Mouse (Mus musculus) lung, adult 18-20 months (tissue): Measurements from ENCODE around the gene Ezr.
A peak's percentile ranks its signal among the peaks of the same experiment; 100 is the strongest.

Source experiments
- DNase-seq, 2 experiments: peaks; one replicate each; pipeline ENCODE4 v3.0.0; 2022; ENCODE audit warnings: mixed read lengths in 2 of 2

Gene Ezr

GRCm38 (mm10) chr17:6782611-6783005 is at the start of gene Ezr:
Gene Ezr (minus strand): TSS chr17:6782784.
- peak; percentile 92 to 94 for DNase-seq

- no peak for DNase-seq
These were observed 47.5 kb upstream of the Ezr start for GRCm38 (mm10) chr17:6830004-6830592.

GRCm38 (mm10) chr17:6828531-6829150 is 46.1 kb upstream of the Ezr start:
- DNase-seq, result peak; percentile 57 to 78

- DNase-seq, result peak; percentile 97 to 98
These were observed 45.3 kb upstream of the Ezr start for GRCm38 (mm10) chr17:6827740-6828461.

- peak in 1 of 2 experiments; percentile 64 for DNase-seq
These were observed 44.7 kb upstream of the Ezr start for GRCm38 (mm10) chr17:6827159-6827733.

GRCm38 (mm10) chr17:6816796-6817195 is 34.2 kb upstream of the Ezr start:
- DNase-seq, result no peak

GRCm38 (mm10) chr17:6816151-6816550 is 33.6 kb upstream of the Ezr start:
- DNase-seq, result peak in 1 of 2 experiments; percentile 38

- peak; percentile 40 to 59 for DNase-seq
These were observed 32.1 kb upstream of the Ezr start for GRCm38 (mm10) chr17:6814656-6815055.

GRCm38 (mm10) chr17:6812851-6813191 is 30.2 kb upstream of the Ezr start:
- DNase-seq, result peak; percentile 27 to 42

- DNase-seq, result peak; percentile 25 to 42
These were observed 29.6 kb upstream of the Ezr start for GRCm38 (mm10) chr17:6811931-6812850.

DNA sequence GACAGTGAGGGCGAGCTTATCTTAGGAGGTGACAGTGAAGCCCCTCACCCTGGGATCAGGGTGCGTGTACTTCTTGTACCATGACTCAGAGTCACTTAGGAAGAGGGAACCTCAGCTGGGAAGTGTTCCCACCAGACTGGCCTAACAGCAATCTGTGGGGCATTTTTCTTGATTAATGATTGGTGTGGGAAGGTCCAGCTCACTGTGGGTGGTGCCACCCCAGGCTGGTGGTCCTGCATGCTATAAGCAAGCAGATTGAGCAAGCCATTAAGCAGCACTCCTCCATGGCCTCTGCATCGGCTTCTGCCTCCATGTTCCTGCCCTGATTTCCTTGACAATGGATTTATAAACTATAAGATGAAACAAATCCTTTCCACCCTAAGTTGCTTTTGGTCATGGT is 26.7 kb upstream of the Ezr start:
- DNase-seq, result no peak

DNA sequence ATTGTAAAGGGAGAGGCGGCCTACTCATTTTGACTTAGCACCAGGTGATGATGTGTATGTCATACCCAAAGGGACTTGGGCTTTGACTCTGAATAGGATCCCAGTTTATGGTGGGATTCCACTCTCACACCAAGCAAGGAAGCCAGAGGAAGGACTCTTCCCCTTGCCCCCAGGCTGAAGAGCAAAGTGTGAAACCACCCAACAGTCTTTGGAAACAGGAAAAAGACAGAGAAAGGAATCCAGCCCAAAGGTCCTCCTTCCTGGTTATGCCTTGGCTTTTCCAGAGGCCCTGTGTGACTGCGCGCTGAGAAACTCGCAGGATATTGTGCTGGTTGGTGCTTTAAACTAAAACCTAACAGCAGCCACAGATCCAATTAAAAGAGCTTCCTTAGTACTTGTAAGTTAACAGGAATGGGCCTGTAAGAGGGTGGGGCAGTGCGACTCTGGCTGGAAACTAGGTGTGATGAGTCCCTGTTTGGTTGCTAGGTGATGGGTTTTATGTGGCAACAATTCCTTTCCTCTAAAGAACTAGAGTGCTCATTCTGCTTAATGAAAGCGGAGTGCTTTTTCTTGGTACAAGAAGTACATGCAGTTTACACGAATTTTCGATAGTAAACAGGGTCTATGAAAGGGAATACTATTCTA is 26.1 kb upstream of the Ezr start:
- peak; percentile 57 to 73 for DNase-seq

DNA sequence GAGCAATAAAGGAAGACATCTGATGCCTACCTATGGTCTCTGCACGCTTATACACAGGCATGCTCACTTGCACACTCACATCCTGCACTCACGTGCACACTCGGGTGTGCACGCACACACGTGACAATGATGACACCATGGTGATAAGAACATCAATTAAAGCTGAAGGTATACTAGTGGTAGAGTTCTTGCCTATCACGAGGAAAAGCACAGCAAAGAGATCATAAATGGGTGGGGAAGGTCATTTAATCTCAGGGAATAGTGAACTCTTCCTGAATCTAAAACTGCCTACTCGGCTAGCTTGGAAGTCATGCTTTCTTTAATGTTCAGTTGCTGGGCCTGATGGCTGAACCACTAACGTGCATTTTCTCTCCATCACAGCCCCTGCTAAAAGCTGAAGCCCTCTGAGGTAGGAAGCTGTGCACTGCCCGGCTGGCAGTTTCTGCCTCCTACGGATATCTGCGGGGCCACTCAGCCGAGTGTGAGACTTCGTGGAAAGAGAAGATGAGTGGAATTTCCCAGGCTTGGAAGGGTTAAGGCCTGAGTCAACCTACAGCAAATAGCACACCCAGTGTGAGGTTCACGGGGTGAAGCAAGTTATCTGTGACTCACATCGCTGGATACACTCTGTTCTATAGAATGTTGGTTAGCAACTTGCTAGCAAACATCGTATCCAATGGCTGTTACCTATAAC is 25.4 kb upstream of the Ezr start:
- no peak for DNase-seq

- no peak for DNase-seq
These were observed 22.4 kb upstream of the Ezr start for GRCm38 (mm10) chr17:6804853-6805543.

DNA sequence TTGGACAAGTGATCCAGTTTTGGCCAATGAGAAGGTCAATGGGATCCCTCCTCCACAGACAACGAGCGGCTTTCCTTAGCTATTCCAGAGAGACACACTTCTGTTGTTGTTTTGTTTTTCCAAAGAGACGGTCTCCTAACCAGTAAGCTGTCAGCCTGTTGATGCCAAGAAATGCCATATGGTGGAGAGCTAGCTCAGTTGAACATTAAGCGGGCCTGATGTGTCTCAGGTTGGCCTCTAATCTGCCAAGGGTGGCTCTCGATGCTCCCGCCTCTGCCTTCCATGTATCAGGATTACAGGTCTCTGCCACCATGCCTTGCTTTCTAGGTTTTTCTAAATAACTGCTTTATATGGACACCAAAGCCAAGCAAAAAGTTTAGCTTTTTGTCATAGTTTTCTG is 21.5 kb upstream of the Ezr start:
- DNase-seq, result no peak

DNA sequence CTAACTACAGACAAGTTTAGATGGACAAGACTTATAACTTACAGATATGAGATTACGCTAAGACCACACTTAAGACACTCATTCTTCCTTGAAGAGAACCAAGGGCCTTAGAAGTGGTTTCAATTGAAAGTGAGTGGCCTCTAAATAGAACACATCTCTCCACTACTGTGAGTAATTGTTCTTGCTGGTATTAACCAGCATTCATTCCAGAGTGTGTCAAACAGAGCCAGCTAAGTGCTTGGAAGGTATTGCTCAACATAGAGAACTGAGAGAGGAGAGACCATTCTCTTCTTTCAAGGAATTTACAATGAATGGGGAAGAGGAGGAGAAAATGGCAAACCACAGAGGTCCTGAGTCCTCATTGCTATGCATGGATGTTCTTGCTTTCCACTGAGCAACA is 21.0 kb upstream of the Ezr start:
- DNase-seq, result peak in 1 of 2 experiments; percentile 64

GRCm38 (mm10) chr17:6798392-6799061 is 15.9 kb upstream of the Ezr start:
- DNase-seq, result peak; percentile 48 to 73

GRCm38 (mm10) chr17:6797471-6797870 is 14.9 kb upstream of the Ezr start:
- DNase-seq, result peak in 1 of 2 experiments; percentile 64

- no peak for DNase-seq
These were observed 11.7 kb upstream of the Ezr start for GRCm38 (mm10) chr17:6794160-6794751.

- DNase-seq, result no peak
These were observed 7.1 kb upstream of the Ezr start for GRCm38 (mm10) chr17:6789581-6790118.
